Mouse (Mus musculus) ovary, postnatal 36 days (tissue): ENCODE data around the gene Pde12.
"Not testable (repeated sequence)": the region's sequence is repeated elsewhere in the genome, so short reads cannot be mapped to it uniquely, and the experiment has no call there.

Source experiments
- DNase-seq: peaks from one replicate; pipeline ENCODE4 v3.0.0; 2022; ENCODE audit warnings: low spot score, mixed read lengths

The Pde12 gene

DNA sequence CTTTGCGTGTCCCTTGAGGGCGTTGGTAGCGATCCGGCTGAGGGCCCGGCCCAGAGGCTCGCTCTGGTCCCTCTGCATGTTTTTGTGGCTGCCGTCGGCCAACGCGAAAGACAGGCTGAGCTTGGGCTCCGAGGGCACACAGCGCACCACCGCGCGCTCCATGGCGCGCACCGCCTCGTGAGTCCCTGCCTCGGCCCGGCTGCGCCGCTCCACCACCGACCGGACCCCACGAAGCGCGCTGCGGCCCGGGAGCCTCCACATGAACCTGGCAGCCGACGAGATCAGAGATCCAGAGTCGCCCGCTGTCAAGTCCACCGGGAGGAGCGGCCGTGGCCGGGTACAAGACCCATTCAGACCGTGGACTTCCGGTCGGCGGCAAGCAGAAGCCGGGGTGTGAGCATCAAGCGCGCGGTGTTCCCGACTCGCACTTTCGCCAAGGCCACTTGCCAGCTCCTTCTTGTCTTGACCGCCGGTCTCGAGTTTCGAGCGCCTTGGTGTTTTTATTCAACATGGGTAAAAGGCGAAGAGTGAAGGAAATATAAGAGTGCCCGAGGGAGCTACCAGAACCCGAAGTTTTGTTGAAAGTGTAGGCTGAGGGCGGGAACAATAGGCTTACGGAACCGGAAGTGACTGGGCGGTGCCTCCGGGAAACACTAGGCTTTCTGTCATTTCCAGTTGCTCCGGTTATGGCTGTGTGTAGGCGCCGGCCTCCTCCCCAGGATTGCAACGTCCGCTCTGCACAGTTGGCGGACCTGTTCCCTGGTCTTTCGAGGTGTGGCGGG lies at the start of gene Pde12:
Gene Pde12 (minus strand): TSS at position 592 of the 782 bp plus-strand sequence.
- peak; percentile 83 for DNase-seq

DNA sequence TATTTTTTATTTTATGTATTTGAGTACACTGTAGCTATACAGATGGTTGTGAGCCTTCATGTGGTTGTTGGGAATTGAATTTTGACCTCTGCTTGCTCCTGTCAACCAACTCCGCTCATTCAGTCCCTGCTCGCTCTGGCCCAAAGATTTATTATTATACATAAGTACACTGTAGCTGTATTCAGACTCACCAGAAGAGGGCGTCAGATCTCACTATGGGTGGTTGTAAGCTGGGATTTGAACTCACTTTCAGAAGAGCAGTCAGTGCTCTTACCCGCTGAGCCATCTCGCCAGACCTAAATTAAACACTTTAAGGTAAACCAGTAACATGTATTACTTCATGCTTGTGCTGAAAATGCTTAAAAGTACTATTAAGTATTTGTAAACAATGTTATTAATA lies 35.6 kb upstream of the Pde12 start:
- not testable (repeated sequence) for DNase-seq

DNA sequence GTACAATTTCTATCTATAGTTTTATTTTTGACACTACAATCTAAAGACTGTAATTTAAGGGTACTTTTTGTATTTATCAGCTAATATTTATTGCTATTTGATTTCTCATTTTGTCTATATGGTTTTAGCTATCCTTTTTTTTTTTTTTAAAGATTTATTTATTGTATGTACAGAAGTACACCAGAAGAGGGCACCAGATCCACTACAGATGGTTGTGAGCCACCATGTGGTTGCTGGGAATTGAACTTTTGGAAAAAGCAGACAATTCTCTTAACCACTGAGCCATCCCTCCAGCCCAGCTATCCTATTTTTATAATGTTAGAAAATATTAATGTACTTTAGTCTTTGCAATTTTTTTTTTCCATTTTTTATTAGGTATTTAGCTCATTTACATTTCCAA lies 28.2 kb upstream of the Pde12 start:
- no peak for DNase-seq

DNA sequence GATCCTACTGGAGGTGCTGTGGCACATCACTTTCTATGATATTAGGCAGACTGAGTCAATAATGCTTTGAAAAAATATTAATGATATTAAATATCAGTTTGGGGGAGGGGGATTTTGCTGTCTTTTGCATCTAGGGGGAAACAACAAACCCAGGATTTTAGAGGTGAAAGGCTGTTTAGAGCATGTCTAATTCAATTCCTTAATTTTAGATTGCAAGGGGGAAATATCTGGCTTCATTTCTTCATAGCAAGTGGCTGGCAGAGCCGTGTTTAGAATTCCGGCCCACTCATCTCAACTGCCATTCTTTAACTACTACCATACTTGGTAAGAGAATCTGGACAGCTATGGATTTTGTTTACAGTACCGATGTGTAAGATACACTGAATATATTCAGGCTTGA lies 23.3 kb upstream of the Pde12 start, which contains the start of gene Dnah12:
Gene Dnah12 (plus strand): TSS at position 301 of the 400 bp plus-strand sequence.
- no peak for DNase-seq

DNA sequence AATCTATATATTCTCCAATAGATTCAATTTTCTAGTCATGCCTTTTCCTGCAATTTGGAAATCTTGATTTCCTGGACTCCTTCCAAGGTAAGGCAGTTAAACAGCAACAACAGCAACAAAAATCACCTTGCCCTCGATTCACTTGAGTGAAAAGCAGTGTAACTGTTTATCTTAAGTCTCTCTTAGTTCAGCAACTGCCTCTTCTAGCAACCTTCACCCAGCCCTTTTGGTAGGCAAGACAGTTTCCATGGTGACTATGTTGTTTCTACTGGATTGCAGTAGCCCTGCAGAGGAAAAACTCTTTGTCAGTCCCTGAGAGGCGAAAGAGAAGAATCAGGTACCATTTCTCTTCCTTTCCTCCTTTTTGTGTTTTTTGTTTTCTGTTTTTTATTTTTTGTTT lies 21.7 kb upstream of the Pde12 start:
- no peak for DNase-seq

DNA sequence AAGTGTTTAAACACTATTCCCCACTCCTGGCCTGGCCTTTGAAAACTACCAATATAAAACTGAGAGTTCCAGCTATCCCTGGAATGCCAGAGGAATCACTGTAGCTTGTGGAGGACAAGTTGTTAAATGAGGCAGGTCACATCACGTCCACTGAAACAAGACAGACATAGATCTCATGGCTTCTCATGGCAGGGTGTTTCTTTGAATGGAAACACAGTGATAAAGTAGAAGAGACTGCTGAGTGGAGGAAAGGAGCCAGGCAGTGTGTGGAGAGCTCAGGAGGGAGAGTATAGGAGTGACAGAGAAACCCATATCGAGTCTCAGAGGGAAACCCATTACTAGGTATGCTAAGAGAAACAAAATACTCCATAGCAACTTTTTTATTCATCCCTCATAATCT lies 21.0 kb upstream of the Pde12 start:
- DNase-seq: no peak

DNA sequence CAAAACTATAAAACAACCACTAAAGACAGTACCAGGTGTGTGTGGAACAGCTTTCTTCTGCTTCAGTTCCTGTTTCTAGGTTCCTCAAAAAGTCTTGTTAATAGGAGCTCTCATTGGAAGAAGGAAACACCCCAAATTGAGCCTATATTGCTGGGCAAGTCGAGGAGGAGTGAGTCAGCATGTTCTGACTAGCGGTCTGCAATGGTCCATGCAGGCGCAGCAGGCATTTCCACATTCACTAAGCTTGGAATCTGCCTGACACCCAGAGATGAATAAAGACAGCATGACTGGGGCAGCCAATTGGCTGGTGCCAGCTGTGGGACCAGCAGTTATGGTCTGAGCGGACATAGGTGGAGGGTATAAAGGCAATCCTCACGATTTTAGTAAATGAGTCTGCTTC lies 6.1 kb upstream of the Pde12 start:
- DNase-seq: no peak

DNA sequence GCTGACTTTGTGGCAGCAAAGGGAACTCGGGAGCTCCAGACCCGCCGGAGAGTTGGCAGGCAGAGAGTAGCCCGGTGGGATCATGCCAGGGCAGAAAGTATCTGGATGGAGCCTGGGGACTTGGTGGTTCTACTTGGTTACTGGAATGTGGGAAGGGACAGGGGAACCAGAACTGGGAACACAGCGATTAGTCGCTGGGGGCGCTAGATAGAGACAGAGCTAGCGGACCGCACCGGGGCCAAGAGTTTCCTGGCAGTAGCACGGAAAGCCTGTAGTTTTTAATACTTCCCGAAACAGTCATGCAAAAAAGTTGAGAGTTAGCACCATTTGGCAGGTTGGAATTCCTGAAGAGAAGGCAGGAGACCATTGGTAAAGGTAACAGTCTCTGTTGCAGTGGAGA lies 5.7 kb upstream of the Pde12 start:
- DNase-seq: peak; percentile 20

DNA sequence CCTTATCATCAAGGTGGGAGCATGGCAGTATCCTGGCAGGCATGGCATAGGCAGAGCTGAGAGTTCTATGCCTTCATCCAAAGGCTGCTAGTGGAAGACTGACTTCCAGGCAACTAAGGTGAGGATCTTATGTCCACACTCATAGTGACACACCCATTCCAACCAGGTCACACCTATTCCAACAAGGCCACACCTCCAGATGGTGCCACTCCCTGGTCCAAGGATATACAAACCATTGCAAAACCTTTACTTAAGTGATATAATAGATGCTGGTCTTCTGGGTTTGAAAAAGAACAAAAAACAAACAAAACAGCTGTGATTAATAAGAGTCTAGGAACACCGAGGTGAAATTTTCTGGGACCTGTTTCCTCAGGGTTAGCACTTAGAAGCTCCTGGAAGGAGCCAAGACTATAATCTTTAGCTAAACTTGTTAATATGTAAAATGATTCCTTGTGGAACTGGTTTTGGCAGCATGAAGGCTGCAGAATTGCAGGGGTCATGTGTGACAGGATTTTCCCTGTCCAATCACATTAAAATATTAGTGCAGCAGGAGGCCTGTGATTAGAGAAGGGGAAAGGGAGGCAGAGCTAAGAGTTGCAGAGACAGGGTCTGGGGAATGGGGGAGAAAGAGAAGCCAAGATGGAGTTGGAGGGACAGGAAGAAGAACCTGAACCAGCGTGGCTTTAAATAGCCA lies 4.9 kb upstream of the Pde12 start:
- DNase-seq: not testable (repeated sequence)

DNA sequence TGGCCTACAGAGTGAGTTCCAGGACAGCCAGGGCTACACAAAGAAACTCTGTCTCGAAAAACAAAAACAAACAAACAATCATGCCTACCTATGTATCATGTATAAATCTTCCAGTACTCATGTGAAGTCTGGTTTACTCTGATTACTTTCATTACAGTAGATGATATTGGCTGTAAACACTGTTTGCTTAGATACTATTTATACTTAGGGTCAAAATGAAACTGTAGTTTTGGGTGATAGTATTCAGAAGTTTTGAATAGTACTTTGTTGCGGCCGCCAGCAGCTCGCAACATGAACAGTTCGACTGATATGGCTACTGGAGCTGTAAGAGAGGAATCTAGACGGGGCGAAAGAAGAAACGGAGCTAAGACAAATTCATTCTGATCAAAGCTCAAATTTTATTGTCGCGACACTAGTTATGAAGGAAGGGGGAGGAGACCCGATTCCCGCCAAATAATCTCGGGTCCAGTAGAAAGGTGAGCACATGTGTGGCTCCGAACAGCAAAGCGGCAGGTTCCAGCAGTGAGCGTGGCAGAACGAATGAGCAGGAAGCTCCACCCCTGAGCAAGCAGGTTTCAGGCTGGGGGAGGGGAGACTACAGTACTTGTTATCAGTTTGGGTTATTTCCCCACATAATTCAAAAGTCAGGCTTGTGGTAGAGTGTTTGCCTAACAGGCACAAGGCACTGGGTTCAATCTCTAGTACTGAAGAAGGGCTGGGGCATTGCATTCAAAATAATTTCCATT lies 2.4 kb upstream of the Pde12 start:
- DNase-seq: not testable (repeated sequence)

DNA sequence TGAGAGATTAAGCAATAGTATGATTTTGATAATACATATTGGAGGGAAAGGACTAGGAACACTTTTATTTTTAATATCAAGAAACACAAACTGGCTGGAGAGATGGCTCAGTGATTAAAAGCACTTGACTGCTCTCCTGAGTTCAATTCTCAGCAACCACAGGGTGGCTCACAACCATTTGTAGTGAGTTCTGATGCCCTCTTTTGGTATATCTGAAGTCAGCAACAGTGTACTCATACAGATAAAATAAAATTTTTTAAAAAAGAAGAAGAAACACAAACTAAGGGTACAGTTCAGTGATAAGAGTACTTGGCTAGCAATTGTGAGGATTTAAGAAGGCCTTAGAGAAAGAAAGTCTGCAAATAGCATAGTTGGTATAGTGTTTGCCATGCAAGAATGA lies 1.3 kb upstream of the Pde12 start:
- no peak for DNase-seq

DNA sequence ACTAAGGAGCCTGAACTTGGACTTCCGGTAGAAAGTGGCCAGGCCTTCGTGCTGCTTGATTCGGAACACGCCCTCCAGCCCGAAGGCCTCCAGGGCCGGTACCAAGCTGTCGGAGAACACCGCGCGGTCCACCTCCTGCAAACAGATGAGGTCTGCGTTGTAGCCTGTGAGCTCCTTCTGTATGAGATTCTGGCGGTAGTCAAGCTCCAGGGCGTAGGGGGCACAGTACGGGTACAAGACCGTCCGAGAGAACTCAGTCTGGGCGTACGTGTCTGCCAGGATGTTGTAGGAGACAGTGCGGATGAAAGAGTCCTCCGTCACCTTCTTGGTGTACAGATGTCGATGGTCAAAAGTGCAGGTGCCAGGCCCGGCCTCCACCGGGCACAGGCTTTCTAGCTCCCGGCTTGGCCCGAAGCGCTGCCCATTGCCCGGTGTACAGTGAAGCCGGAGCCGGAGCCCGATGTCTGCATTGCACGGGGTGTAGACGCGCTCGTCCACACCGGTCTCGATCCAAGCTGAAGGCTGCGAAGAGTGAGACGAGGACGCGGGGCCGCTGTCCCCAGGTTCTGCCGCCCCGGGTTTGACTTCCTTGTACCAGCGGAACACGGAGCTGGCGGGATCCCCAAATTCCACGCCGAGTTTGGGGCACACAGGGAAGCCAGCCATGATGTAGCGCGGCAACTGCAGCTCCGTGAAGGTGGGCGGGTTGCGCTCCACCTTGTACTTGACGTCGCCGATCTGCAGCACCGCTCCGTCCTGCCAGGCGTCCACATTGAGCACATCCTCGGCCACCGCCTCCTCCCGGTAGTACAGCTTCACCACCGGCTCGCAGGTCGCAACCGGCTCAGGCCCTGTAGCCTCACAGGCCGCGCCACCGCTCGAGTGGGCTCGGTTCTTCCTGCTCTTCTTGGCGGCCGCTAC lies 1.1 kb downstream of the Pde12 start:
- DNase-seq: peak; percentile 14

DNA sequence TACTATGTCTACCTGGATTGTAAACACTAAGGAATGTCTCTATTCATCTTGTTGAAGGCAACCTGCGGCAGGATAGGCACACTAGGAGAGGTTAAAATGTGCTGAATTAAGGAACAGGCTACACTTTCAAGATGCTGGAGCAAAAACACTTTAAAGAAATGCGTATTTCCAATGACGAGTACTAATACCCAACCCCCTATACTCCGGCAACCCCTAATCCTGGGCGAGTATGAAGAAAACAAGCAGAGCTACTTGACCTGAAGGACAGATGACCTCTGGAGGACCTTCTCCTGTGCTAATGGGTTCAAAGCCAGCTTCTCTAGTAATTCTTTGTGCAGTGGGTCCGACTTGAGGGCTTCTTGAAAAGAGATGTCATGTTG lies 1.7 kb downstream of the Pde12 start:
- DNase-seq: no peak

DNA sequence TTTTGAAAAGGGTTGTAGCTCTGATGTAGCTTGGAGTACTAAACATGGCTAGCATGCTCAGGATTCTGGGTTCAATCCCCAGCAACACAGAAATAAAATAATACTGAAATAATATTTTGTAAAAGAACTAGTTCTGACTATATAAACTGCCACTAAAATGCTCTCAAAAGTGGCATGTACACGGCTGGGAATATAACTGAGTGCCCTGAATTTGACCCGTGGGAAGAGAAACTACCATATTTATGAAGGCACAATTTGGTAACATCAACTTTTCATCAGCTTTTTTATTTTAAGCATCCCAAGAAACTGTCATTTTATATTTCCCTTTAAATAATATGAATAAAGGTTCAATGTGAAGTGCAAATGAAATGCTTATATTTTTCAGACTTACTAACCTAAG lies 5.8 kb downstream of the Pde12 start:
- DNase-seq: no peak

DNA sequence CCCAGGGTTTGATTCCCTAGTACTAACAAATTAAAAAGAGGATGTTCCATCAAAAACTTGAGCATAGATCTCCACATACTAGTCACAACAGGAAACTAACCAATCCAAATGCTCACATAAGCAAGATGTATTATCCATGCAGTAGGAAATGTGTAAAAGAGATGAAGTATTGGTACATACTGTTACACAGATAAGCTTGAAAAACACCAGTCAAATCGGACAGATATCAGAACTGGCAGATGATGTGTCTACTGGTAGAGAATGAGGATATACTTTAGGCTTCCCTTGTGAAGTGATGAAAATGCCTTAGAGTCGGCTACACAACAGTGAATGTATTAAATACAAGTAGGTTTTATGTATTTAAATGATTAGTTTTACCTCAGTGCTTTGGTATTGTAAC lies 7.2 kb downstream of the Pde12 start:
- no peak for DNase-seq

DNA sequence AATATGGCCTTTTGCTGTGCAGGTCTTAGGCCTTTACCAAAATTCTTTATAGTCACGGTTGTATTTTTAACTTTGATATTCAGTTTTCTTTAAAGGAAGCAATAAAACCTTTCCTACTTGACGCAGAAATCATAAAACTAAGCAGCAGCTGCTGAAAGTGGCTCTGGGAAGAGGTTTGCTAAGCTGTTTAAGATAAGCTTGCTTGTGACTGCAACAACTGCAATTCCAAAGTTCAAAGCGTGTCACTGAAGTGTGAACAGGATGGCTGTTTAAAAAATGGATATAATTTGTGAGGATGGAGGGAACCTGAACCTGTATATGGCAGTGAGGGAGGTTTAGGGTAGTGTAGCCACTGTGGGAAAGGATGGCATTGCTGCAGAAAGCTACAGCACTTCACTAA lies 7.7 kb downstream of the Pde12 start:
- no peak for DNase-seq

DNA sequence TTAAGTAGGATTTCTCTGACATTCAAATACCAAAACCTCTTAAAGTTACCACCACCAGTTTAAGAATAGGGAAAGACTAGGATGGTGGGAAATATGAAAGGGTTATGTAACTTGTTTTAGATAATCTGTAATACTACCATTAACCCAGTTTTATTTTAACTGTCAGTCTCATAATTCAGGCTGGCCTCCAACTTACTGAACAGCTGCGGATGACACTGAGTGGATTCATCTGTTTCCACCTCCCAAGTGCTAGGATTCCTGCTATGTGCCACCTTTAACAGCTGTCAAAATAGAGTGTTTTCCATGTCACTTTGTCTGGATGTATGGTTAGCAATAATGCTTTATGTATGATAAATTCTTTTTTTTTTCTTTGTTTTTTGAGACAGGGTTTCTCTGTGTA lies 9.4 kb downstream of the Pde12 start:
- no peak for DNase-seq

DNA sequence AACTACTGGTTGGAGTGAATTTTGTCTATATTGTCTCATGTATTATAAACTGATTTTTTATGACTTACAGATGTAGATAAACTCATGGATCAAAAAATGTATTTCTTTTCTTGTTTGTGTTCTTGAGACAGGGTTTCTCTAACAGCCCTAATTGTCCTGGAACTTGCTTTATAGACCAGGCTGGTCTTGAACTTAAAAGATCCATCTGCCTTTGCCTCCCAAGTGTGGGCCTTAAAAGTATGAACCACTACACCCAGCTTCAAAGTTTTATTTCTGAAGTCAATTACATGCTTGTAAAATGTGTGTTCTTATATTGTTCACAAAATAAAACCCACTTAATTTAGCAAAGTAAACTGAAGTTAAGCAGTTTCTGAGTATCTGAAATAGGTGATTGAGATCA lies 11.5 kb downstream of the Pde12 start:
- DNase-seq: no peak

DNA sequence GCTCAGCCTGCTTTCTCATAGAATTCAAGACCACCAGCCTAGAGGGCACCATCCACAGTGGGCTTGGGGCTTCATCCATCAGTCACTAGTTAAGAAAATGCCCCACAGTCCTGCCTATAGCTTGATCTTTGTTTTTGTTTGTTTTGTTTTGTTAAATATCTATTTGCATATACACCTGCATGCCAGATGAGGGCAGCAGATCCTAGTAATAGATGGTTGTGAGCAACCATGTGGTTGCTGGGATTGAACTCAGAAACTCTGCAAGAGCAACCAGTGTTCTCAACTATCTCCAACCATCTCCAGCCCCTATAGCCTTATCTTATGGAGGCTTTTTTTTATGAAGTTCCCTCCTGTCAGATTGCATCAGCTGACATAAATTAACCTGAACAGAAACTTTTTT lies 17.8 kb downstream of the Pde12 start:
- DNase-seq: no peak

DNA sequence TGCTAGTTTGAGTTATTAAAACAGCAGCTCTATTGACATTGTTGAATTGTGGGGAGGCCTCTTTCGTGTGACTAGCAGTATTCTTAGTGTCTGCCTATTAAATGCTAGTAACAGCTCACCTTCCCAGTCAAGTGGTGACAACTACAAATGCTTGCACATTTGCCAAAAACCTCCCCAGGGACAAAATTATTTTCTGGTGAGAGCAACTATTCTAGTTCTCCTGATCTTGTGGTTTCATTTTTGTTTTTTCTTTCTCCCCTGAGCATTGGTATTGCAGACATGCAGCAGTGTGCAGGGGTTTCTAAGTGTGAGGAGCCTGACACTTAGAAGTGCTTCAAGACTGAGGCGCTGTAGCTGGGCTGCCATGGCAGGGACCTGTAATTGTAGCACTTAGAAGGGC lies 21.9 kb downstream of the Pde12 start:
- no peak for DNase-seq

DNA sequence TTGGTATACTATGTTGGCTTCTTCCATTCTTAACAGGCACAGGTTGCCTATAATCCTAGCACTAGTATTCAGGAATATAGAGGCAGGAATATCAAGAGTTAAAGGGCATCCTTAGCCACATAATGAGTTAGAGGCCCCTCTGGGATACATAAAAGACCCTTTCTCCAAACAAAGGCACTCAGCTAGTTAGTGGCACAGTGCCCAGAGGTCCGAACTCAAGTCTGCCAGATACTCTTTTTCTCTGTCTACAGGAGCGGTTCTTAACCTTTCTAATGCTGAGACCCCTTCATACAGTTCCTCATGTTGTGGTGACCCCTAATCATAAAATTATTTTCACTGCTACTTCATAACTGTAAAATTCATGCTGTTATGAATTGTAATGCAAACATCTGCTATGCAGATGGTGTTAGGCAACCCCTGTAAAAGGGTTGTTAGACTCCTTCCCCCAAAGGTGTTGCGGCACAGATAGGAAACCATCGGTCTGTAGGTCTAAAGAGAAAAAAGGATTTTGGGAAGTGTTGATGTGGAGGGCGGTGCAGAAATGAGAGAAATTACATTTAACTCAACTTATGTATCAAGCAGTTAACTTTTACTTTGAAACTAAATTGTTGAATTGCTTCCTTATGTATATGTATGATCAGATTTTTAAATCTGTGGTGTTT lies 23.6 kb downstream of the Pde12 start:
- DNase-seq: no peak
